Mouse (Mus musculus) adrenal gland, postnatal 36 days (tissue): ENCODE measurements around the gene Sprtn. TPM values are rescaled to one million over a fixed set of nuclear protein-coding genes. Genes with fewer than 3 reads are reported as not detected.

Source experiments
- DNase-seq, 2 experiments: peaks; one replicate each; pipeline ENCODE4 v3.0.0; 2021; ENCODE audit warnings: mixed read lengths in 1 of 2
- total RNA-seq, 2 experiments: library from RNA; stranded (reverse); gene quantifications; 2 replicates each; pipeline ENCODE4 v1.2.3; 2021

Gene Sprtn
- total RNA-seq, 2 experiments from 2014 or later = 19.0 to 19.7 TPM

GRCm38 (mm10) chr8:124903198-124903597 lies 5.5 kb downstream of the Sprtn start:
- no peak for DNase-seq

- no peak for DNase-seq
These were observed 7.8 kb downstream of the Sprtn start for GRCm38 (mm10) chr8:124905482-124905881.

- DNase-seq = peak; percentile 50 to 61
These were observed 12.2 kb downstream of the Sprtn start for GRCm38 (mm10) chr8:124909936-124910335.

- peak; percentile 23 to 31 for DNase-seq
These were observed 12.7 kb downstream of the Sprtn start for GRCm38 (mm10) chr8:124910349-124910748.

- DNase-seq = no peak
These were observed 14.5 kb downstream of the Sprtn start for GRCm38 (mm10) chr8:124911938-124912872.

- no peak for DNase-seq
These were observed 16.4 kb downstream of the Sprtn start for GRCm38 (mm10) chr8:124914061-124914460.

GRCm38 (mm10) chr8:124917741-124918484 lies 20.2 kb downstream of the Sprtn start:
- DNase-seq = no peak

GRCm38 (mm10) chr8:124921369-124922279 lies 23.9 kb downstream of the Sprtn start:
- DNase-seq = peak; percentile 55 to 61

GRCm38 (mm10) chr8:124922490-124923089 lies 24.9 kb downstream of the Sprtn start:
- peak; percentile 19 to 30 for DNase-seq

GRCm38 (mm10) chr8:124923971-124924652 lies 26.4 kb downstream of the Sprtn start:
- DNase-seq = peak; percentile 26 to 46

GRCm38 (mm10) chr8:124925544-124926266 lies 28.0 kb downstream of the Sprtn start:
- DNase-seq = peak in 1 of 2 experiments; percentile 40

GRCm38 (mm10) chr8:124926351-124926771 lies 28.7 kb downstream of the Sprtn start:
- peak in 1 of 2 experiments; percentile 33 for DNase-seq

- DNase-seq = no peak
These were observed 31.3 kb downstream of the Sprtn start for GRCm38 (mm10) chr8:124929006-124929405.

GRCm38 (mm10) chr8:124930086-124930485 lies 32.4 kb downstream of the Sprtn start:
- DNase-seq = no peak

GRCm38 (mm10) chr8:124930649-124931048 lies 33.0 kb downstream of the Sprtn start:
- no peak for DNase-seq

- DNase-seq = no peak
These were observed 34.7 kb downstream of the Sprtn start for GRCm38 (mm10) chr8:124932435-124932834.

GRCm38 (mm10) chr8:124935116-124935515 lies 37.4 kb downstream of the Sprtn start:
- no peak for DNase-seq

GRCm38 (mm10) chr8:124936699-124937098 lies 39.0 kb downstream of the Sprtn start:
- DNase-seq = no peak

GRCm38 (mm10) chr8:124937293-124937692 lies 39.6 kb downstream of the Sprtn start:
- no peak for DNase-seq

- no peak for DNase-seq
These were observed 46.1 kb downstream of the Sprtn start for GRCm38 (mm10) chr8:124943801-124944200.
